Mouse (Mus musculus) MEL-GATA-1-ER (cell line): ENCODE measurements around the gene Nhej1.

Source experiments
- DNase-seq: peaks from one replicate; pipeline ENCODE4 v3.0.0-alpha.2; 2012; ENCODE audit warnings: low read depth; ENCODE audit errors: extremely low read depth

Gene Nhej1

GRCm38 (mm10) chr1:74936221-74936830 is 188.7 kb downstream of the Nhej1 start:
- no peak for DNase-seq

- DNase-seq, result no peak
Observed at GRCm38 (mm10) chr1:74935402-74935801, 189.6 kb downstream of the Nhej1 start, which contains the start of gene Cfap65. Gene Cfap65, minus strand, starts transcription at chr1:74935599.

- DNase-seq, result no peak
Observed at GRCm38 (mm10) chr1:74927621-74928296, 197.2 kb downstream of the Nhej1 start.

GRCm38 (mm10) chr1:74926721-74927120 is 198.3 kb downstream of the Nhej1 start:
- DNase-seq, result no peak

GRCm38 (mm10) chr1:74924464-74924863 is 200.5 kb downstream of the Nhej1 start:
- no peak for DNase-seq
